Mouse (Mus musculus): ENCODE measurements around the gene Dnah1.

The Dnah1 gene

GRCm38 (mm10) chr14:31323849-31324792 is at the start of gene Dnah1:
Gene Dnah1, minus strand, starts transcription at chr14:31323896.
- peak; percentile 42 for DNase-seq

DNA sequence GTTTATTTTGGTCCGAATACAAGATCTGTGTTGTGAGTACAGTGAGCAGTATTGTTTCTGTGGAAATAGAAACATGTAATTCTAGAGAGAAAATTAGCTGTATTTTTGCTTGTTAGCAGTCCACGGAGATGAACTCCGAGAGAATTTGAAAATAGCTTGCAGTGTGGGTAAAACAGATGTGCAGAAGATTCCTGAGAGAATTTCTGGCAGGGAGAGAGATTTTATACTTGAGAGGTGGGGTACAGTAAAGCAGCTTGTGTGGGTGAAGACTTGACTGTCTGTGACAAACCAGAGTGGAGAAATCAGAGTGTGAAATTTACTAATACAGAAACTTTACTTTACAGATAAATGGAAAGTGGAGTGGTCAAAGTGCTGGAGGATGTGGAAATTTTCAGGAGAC is 45.7 kb upstream of the Dnah1 start:
- no peak for DNase-seq

DNA sequence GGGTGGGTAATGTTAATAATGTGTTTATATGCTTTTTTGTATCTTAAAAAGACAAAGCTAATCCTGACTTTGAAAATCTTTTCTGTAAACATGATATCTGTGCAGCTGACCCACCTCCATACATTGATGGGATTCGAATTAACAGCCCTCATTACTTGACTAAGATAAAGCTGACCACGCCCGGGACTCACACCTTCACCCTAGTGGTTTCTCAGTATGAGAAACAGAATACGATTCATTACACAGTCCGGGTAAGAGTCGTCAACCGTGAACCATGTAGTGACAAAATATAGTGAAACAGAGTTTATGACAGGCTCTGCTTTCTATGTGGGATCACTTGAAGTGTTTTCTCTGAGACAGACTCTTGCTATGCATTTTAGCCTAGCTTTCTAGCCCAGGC is 44.3 kb upstream of the Dnah1 start:
- DNase-seq = no peak

- DNase-seq = no peak
Measured at GRCm38 (mm10) chr14:31365350-31365749, 41.7 kb upstream of the Dnah1 start.

GRCm38 (mm10) chr14:31364589-31364988 is 40.9 kb upstream of the Dnah1 start:
- no peak for DNase-seq

GRCm38 (mm10) chr14:31362236-31362635 is 38.5 kb upstream of the Dnah1 start:
- DNase-seq = no peak

DNA sequence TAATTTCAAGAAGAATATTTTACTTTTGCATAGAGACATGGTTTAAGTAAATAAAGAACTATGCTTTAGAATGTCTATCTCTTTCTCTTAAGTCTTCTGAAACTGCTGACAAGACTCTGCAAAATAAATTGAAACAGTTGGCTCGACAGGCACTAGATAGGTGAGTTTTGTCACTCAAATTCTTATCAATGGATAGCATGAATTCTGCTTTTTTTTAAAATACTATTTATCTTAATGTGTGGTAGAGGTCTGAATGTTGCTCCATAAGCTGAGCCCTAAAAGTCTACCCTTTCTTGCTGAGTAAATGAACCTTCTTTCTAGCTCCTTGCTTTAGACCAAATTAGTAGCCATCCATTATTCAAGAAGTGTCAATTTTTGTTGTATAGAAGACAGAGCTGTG is 21.7 kb upstream of the Dnah1 start:
- DNase-seq = no peak

DNA sequence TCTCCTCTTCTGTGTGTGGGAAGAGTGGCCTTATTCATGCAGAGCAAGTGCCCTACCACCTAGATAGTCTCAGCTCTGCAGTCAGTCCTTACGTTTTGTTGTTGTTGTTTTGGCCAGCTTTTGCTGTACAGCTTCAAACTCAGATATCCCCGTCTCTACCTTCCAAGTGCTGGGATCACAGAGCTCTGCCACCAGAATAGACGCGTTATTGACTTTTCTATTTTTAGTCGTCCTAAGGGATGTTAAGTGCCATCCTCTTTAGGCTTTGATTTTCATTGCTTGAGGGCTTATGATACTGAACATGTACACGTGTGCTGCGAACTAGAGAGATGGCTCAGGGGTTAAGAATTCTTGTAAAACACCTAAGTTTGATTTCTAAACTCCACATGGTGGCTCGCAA is 19.5 kb upstream of the Dnah1 start:
- no peak for DNase-seq

- no peak for DNase-seq
Measured at GRCm38 (mm10) chr14:31337947-31338346, 14.3 kb upstream of the Dnah1 start.

GRCm38 (mm10) chr14:31337406-31337805 is 13.7 kb upstream of the Dnah1 start:
- DNase-seq = no peak

GRCm38 (mm10) chr14:31336369-31337155 is 12.9 kb upstream of the Dnah1 start, which contains the start of gene Capn7:
Gene Capn7, plus strand, starts transcription at chr14:31336638.
- peak; percentile 98 for DNase-seq

DNA sequence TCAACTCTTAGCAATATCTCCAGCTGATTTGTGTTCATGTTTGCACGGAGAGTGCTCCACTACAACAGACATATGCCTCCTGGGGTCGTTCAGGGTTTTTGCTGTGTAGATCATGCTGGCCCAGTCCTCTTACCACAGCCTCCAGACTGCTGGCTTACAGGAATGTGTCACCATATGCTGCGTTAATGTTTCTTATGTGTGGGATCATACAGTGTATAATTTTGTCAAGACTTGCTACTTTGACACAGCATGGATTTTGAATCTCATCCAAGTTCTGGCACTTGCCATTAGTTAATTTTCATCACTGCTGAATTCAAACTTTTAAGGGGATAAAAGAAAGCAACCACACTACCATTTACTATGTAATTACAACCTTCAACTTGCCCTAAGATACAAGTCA is 12.1 kb upstream of the Dnah1 start:
- peak; percentile 22 for DNase-seq

GRCm38 (mm10) chr14:31330957-31331356 is 7.3 kb upstream of the Dnah1 start:
- no peak for DNase-seq

- no peak for DNase-seq
Measured at GRCm38 (mm10) chr14:31329741-31330140, 6.0 kb upstream of the Dnah1 start.

- DNase-seq = no peak
Measured at GRCm38 (mm10) chr14:31327681-31328080, 4.0 kb upstream of the Dnah1 start.

DNA sequence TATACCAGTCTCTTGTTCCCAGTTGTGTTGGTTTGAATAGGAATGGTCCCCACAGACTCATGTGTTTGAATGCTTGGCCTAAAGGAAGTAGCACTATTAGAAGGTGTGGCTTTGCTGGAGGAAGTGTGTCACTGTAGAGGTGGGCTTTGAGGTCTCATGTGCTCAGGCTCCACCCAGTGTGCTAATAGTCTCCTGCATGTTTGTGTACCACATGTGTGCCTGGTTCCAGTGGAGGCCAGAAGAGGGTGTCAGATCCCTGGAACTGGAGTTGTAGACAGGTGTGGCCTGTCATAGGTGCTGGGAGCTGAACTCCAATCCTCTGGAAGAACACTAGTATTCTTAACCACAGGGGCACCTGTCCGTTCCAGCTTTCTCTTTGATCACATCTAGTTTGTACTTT is 3.5 kb upstream of the Dnah1 start:
- DNase-seq = no peak

- DNase-seq = no peak
Measured at GRCm38 (mm10) chr14:31326770-31327169, 3.1 kb upstream of the Dnah1 start.

- no peak for DNase-seq
Measured at GRCm38 (mm10) chr14:31325551-31325950, 1.9 kb upstream of the Dnah1 start.

- no peak for DNase-seq
Measured at GRCm38 (mm10) chr14:31324851-31325250, 1.2 kb upstream of the Dnah1 start.

- no peak for DNase-seq
Measured at GRCm38 (mm10) chr14:31323189-31323588, 507 bp downstream of the Dnah1 start.

DNA sequence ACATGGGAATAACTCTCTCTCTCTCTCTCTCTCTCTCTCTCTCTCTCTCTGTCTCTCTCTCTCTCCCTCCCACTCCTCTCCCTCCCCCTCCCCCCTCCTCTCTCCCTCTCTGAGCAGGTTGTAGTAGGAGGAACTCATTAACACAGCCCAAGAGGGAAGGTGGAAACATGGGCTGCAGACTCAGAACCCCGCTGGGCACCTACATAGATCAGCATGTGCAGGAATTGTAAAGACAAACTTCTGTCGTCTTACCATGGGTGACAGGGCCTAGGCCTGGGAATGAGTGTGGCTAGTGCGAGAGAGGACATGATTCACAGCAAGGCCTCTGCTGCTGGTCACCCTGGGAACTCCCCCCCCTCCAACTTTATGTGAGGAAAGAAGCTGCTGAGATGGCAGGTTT is 1.5 kb downstream of the Dnah1 start:
- DNase-seq = no peak

- DNase-seq = no peak
Measured at GRCm38 (mm10) chr14:31321181-31321580, 2.5 kb downstream of the Dnah1 start.

DNA sequence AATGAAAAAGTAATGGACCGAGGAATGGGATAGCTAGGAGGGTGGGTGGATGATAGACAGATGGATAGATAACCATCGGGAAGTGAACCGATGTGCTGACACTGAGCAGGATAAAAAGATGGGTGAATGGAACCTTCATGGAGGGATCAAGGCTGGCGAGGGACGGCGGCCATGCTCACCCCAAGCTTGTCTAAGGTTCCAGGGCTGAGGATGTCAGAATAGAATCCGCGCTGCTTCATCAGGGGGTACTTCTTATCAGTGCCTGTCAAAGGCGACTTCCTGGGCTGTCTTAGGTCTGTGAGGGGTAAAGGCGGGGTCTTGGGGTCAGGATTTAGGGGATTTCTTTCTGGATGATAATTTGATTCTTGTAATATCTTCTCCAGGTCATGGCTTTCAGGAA is 4.2 kb downstream of the Dnah1 start:
- DNase-seq = no peak

- DNase-seq = no peak
Measured at GRCm38 (mm10) chr14:31317754-31318153, 5.9 kb downstream of the Dnah1 start.

All from layer of hippocampus, adult 9-11 months (tissue).